Mouse (Mus musculus) bone marrow, adult 2 months (tissue): ENCODE data around the gene Lmo7.

ENCODE experiments used
- CTCF ChIP-seq: fragments of 200-500 bp; IDR thresholded peaks from 2 replicates; pipeline ENCODE4 v1.5.1; 2011; ENCODE audit warnings: low read length, control low read depth; ENCODE audit not compliant: control insufficient read depth, insufficient read depth
- POLR2A ChIP-seq: fragments of 200-500 bp; IDR thresholded peaks from 2 replicates; pipeline ENCODE4 v1.6.1; 2011; ENCODE audit warnings: low read depth, mild to moderate bottlenecking, control low read depth, low read length, borderline replicate concordance; ENCODE audit not compliant: control insufficient read depth

DNA sequence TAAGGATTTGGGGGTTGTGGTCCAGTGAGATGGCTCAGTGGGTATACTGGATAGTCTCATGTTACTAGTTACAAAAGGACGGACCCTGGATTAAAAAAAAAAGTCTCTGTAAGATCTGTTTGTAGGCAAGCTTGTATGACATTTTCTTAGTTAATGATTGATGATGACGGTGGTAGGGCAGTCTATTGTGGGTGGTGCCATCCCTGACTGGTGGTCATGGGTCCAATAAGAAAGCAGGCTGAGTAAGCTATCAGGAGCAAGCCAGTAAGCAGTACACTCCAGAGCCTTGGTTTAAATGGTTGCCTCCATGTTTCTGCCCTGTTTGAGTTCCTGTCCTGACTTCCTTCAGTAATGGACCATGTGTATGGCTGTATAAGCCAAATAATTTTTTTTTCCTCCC, 106.6 kb downstream of the Lmo7 start:
- no peak for TF ChIP-seq POLR2A
- TF ChIP-seq CTCF: no peak
